Mouse (Mus musculus) ES-Bruce4 (cell line): ENCODE measurements around the gene Elavl3. TPM values are rescaled to one million over a fixed set of nuclear protein-coding genes. Genes with fewer than 3 reads are reported as not detected.
A peak's percentile ranks its signal among the peaks of the same experiment; 100 is the strongest.

ENCODE experiments used
- H3K27ac ChIP-seq: 2 replicates; pipeline ENCODE4 v1.5.1; 2012; ENCODE audit warnings: low read length, inconsistent platforms; ENCODE audit not compliant: insufficient read depth
- H3K27me3 ChIP-seq: 2 replicates; pipeline ENCODE4 v1.6.1; 2012; ENCODE audit warnings: mild to moderate bottlenecking, low read length, inconsistent platforms; ENCODE audit not compliant: control insufficient read depth, poor library complexity, insufficient read depth, severe bottlenecking
- H3K36me3 ChIP-seq: 2 replicates; pipeline ENCODE4 v1.6.1; 2012; ENCODE audit warnings: inconsistent platforms, mild to moderate bottlenecking, low read length, moderate library complexity; ENCODE audit not compliant: control insufficient read depth, poor library complexity, insufficient read depth, severe bottlenecking
- H3K4me1 ChIP-seq: one replicate; pipeline ENCODE4 v1.8.1; 2011; ENCODE audit warnings: low read length; ENCODE audit not compliant: control insufficient read depth, insufficient read depth
- H3K4me3 ChIP-seq: 2 replicates; pipeline ENCODE4 v1.5.1; 2011; ENCODE audit warnings: low read depth, mild to moderate bottlenecking, low read length
- H3K9ac ChIP-seq: 2 replicates; pipeline ENCODE4 v1.6.1; 2012; ENCODE audit warnings: low read depth, mild to moderate bottlenecking, inconsistent platforms; ENCODE audit not compliant: poor library complexity, severe bottlenecking
- H3K9me3 ChIP-seq: replicated peaks from 2 replicates; pipeline ENCODE4 v1.6.1; 2012; ENCODE audit warnings: mild to moderate bottlenecking, low read length, inconsistent platforms; ENCODE audit not compliant: control insufficient read depth, poor library complexity, insufficient read depth, severe bottlenecking
- CTCF ChIP-seq: IDR thresholded peaks from one replicate; pipeline ENCODE4 v1.8.1; 2011; ENCODE audit warnings: low read depth, low read length
- EP300 ChIP-seq: IDR thresholded peaks from 2 replicates; pipeline ENCODE4 v1.6.1; 2011; ENCODE audit warnings: low read depth, low read length; ENCODE audit not compliant: insufficient read depth
- POLR2A ChIP-seq: IDR thresholded peaks from one replicate; pipeline ENCODE4 v1.8.1; 2011; ENCODE audit warnings: low read length; ENCODE audit not compliant: insufficient read depth
- polyA plus RNA-seq: library from polyadenylated mRNA; stranded (reverse); fragments of >200 nt; gene quantifications from 2 replicates; pipeline ENCODE4 v1.2.4, GENCODE M21; 2011; ENCODE audit warnings: low read depth; ENCODE audit not compliant: missing spikeins, insufficient read depth, insufficient read length

Elavl3 gene
- polyA plus RNA-seq, 1 experiment = 10.6 TPM

DNA sequence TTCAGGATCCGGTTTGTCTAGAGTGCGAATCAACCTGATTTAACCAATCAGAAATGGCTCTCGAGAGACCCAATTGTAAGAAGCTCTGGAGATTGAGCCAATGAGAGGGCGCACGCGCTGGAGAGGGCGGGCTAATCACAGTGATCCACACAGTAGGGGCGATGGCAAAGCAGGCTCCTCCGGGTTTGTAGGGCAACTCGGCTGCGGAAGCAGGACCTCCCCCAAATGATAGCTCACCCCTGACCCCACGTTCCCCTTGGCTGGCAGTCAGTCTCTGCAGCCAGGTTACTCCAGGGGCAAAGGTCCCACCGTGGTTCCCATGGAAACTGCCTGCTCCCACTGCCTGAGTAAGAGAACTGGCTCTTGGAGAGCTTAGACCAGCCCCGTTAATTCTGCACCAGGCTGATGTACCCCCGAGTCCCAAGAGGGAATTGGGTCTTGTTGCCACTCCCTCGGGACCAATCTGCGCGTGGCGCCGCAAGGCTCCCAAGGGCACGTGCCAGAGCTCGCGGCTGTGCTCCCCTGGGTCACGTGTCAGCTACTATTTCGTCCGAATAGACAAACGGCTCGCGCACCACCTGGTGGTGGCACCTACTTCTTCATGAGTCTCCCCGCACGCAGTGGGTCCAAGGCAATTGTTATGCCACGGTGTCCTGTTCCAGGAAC is 2.7 kb upstream of the Elavl3 start:
- H3K36me3 ChIP-seq = no peaks in the 10 kb centered on the region
- H3K27ac ChIP-seq = no peak overlapping the region
- H3K9me3 ChIP-seq = no peaks in the 10 kb centered on the region
- H3K27me3 ChIP-seq = no peaks in the 10 kb centered on the region; the same call in 1 of the 2 replicates
- TF ChIP-seq CTCF (peak; percentile 79), EP300 (0 out of 2 replicates have a peak, but pooled peaks have one; percentile 41), POLR2A (no peak)
- H3K4me3 ChIP-seq = peak overlapping the region; percentile 39
- H3K4me1 ChIP-seq = peaks cover 5% of the 10 kb centered on the region
- H3K9ac ChIP-seq = no peak overlapping the region

GRCm38 (mm10) chr9:22053657-22054056 is 1.8 kb upstream of the Elavl3 start:
- TF ChIP-seq CTCF (no peak), EP300 (no peak), POLR2A (no peak)
- H3K4me3 ChIP-seq = no peak overlapping the region
- no peak overlapping the region for H3K27ac ChIP-seq
- H3K9me3 ChIP-seq = no peaks in the 10 kb centered on the region
- peaks cover 5% of the 10 kb centered on the region for H3K4me1 ChIP-seq
- H3K36me3 ChIP-seq = no peaks in the 10 kb centered on the region
- H3K27me3 ChIP-seq = no peaks in the 10 kb centered on the region; the same call in 1 of the 2 replicates
- H3K9ac ChIP-seq = no peak overlapping the region

DNA sequence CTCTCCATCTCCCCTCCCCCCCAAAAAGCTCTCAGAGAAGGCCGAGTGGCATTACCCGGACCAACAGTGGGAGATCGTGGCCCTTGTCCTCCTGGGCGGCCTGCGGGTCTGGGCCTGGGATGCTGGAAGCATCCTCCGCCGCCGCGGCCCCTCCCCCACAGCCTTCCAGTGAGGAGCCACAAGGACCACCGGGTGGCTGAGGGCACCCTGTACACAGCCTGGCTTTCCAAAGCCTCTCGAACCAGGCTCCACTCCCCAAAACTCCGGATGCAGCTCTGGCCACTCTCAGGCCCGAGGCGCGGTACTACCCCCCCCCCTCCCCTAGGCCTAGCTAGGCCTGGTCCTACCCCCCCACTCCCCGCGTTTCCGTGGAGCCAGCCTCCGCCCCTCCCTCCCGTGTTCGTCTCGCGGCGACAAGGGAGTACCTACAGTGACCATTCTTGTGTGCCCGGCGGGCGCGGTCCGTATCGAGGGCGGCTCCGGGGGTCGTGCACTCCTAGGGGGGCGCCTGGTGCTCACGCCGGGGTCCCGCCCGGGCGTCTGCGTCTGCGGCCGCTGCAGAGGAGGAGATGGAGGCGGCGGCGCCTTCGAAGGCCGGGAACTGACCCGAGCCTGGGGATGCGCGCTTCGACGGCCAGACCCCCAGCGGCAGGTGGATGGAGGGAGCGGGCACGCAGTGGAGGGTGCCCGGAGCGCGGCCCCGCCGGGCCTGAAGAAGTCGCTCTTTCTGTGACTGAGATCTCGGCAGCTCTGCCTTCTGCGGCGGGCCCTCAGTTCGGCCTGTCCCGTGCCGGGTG is 464 bp downstream of the Elavl3 start:
- Histone ChIP-seq H3K27ac (no peak overlapping the region), H3K4me3 (peak overlapping the region; percentile 68), H3K36me3 (no peaks in the 10 kb centered on the region), H3K9me3 (no peaks in the 10 kb centered on the region), H3K27me3 (no peaks in the 10 kb centered on the region; the same call in 1 of the 2 replicates), H3K9ac (peak overlapping the region; percentile 58), H3K4me1 (peaks cover 5% of the 10 kb centered on the region)
- TF ChIP-seq POLR2A = no peak
- TF ChIP-seq CTCF = no peak
- no peak for TF ChIP-seq EP300

DNA sequence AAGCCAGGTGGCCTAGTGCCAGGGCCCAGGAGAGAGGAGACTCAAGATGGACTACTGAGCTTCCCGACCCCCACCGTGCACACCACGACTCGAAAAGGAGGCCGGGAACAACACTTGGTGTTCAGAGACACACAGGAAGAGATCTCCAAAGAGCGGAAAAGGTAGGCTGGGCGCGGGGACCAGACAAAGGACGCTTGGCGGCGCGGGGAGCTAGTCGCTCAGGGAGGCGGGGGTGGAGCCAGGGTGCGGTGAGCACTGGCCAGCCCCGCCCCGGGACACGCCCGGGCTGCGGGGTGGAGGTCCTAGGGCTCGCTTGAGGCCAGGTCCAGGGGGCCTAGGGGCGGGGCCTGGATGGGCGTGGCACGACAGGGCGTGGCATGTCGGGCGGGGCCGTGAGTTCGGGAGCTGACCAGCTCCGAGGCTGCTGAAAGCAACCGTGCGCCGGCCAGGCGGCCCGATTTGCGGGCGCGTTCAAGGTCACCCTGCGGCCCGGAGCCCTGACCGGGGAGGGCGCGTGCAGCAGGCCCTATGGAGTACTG is 1.4 kb downstream of the Elavl3 start:
- H3K36me3 ChIP-seq = no peaks in the 10 kb centered on the region
- no peak overlapping the region for H3K27ac ChIP-seq
- H3K9me3 ChIP-seq = no peaks in the 10 kb centered on the region
- H3K9ac ChIP-seq = 0 out of 2 replicates have a peak overlapping the region, but pooled peaks have one; percentile 58
- H3K4me3 ChIP-seq = peak overlapping the region; percentile 24
- H3K4me1 ChIP-seq = peaks cover 2% of the 10 kb centered on the region
- TF ChIP-seq EP300 (peak; percentile 73), CTCF (no peak)
- no peaks in the 10 kb centered on the region; the same call in 1 of the 2 replicates for H3K27me3 ChIP-seq

DNA sequence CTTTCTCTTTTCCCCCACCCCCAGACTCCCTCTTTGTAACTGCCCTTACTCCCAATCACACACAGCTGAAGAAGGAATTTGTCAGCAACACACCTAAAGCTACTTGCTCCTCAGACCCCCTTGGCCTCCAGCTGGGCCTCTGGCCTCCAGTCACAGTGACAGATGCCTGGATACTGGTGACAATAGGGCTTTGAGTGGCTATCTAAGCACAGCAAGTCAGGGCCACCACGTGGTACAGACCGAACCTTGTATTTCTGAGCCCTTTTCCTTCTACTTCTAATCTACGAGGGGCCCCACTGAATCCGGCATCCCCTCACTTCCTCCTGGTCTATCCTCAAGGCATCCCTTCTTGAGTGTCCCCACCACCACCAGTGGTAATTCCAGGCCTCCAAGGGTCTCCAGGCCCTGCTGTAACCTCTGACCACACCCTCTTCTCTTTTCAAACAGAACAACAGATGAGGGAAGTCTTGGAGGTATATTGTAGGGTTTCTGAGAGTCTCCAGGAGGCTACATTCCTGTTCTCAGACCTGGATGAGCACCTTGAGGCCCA is 2.0 kb downstream of the Elavl3 start:
- peak overlapping the region; percentile 24 for H3K4me3 ChIP-seq
- TF ChIP-seq CTCF = no peak
- no peak for TF ChIP-seq EP300
- no peak for TF ChIP-seq POLR2A
- no peaks in the 10 kb centered on the region; the same call in 1 of the 2 replicates for H3K27me3 ChIP-seq
- H3K4me1 ChIP-seq = no peaks in the 10 kb centered on the region
- no peak overlapping the region for H3K27ac ChIP-seq
- H3K9me3 ChIP-seq = no peaks in the 10 kb centered on the region
- H3K9ac ChIP-seq = no peak overlapping the region
- no peaks in the 10 kb centered on the region for H3K36me3 ChIP-seq
